Mouse (Mus musculus) granulocyte monocyte progenitor cell, adult 5-6 weeks (primary cell): ENCODE data around the gene Btbd35f15. TPM values are rescaled to one million over a fixed set of nuclear protein-coding genes. Genes with fewer than 3 reads are reported as not detected.
"Not testable (repeated sequence)": the region's sequence is repeated elsewhere in the genome, so short reads cannot be mapped to it uniquely, and the experiment has no call there.

Experiments used
- ATAC-seq: replicated peaks from 2 replicates; pipeline ENCODE4 v1.8.0; 2016; ENCODE audit warnings: mild to moderate bottlenecking, moderate TSS enrichment, inconsistent platforms; ENCODE audit not compliant: poor library complexity, severe bottlenecking
- total RNA-seq, 2 experiments: library from RNA; stranded (forward) in 1 of 2; stranded (reverse) in 1 of 2; fragments of 200-712, 200-1000 nt in 1 of 2; fragments of >200 nt in 1 of 2; fragmentation: Nextera tagmentation in 1 of 2; gene quantifications; 2 replicates each; pipeline ENCODE4 v1.2.3; 2014 to 2017

Btbd35f15 gene
- total RNA-seq (2014; fragmentation: Nextera tagmentation) (not detected in 2 replicates), total RNA-seq (2017) (not detected in 2 replicates)

DNA sequence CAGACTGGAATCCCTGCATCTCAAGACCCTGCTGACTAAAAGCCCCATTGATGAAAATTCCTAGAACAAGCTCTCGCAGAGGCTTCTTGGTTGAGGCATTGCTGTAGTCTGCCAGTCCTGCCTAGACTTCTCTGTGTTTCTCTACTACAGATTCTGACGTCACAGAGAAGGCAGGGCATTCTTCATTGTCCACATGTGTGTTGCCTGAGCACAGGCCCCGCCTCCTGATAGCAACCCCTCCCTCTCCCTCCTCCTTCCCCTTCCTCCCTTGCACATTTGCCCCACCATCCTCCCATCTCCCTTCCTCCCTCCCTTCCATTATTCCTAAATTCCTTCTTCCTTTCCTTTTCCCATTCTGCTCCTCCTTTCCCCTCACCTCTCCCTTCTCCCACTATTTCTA, at the start of gene Btbd35f15:
Gene Btbd35f15, minus strand, starts transcription at position 101 of the 400 bp plus-strand sequence.
- ATAC-seq = not testable (repeated sequence)

Other genes starting within 250 kb of the Btbd35f15 start
- not detected in 2 replicates for gene Btbd35f13, start 79.9 kb upstream of the Btbd35f15 start, total RNA-seq (2014; fragmentation: Nextera tagmentation)
- not detected in 2 replicates for gene Btbd35f13, start 79.9 kb upstream of the Btbd35f15 start, total RNA-seq (2017)
- not detected in 2 replicates for gene Btbd35f14, start 125.0 kb upstream of the Btbd35f15 start, total RNA-seq (2014; fragmentation: Nextera tagmentation)
- not detected in 2 replicates for gene Btbd35f14, start 125.0 kb upstream of the Btbd35f15 start, total RNA-seq (2017)